In the genomic region with DNA sequence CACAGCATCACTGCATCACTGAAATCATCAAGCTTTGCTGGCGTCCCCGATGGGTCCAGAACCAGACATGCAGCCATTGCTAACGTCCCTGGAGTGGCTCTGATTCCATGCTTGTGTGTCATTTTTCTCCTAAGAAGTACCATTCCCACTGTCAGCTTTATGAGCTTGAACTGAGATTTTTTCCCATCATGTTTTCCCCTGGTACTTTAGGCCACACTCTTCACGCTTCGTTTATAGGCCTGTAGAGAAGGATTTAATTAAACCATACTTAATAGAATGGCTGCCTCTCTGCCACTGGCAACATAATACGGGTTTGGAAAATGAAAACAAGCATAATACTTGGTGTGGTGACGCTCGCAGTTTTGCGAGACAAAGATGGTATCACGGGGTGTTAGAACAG, we compare ENCODE assay signal across 15 mouse cellular contexts. TPM values are rescaled to one million over a fixed set of nuclear protein-coding genes. Genes with fewer than 3 reads are reported as not detected.
"Had no signal": no experiment of that assay in that cellular context is flagged by ENCODE, and none has a peak within 500 bp of the region (broad histone marks: within the 10 kb centered on the region; RNA-seq: fewer than 3 reads in every experiment).

No protein-coding gene starts in this region.

- H3K27ac ChIP-seq: left cerebral cortex, adult 2 months; limb, embryonic 10.5 days; liver, embryonic 13.5 days; lung, embryonic 15.5 days; macrophage; stomach, postnatal 0 days had no signal

- H3K36me3 ChIP-seq: limb, embryonic 10.5 days; liver, embryonic 13.5 days; lung, embryonic 15.5 days had no signal

- ATAC-seq: liver, postnatal 0 days had no signal

- H3K4me2 ChIP-seq: liver, embryonic 13.5 days; lung, embryonic 15.5 days; midbrain, embryonic 11.5 days had no signal

- H3K4me3 ChIP-seq: left cerebral cortex, adult 2 months; limb, embryonic 10.5 days; liver, embryonic 13.5 days; lung, embryonic 15.5 days; megakaryocyte, embryonic 14.5 days had no signal

- H3K4me1 ChIP-seq: limb, embryonic 10.5 days; liver, embryonic 13.5 days; lung, embryonic 15.5 days; megakaryocyte, embryonic 14.5 days had no signal

- H3K9ac ChIP-seq: liver, embryonic 13.5 days; liver, postnatal 0 days; lung, embryonic 15.5 days had no signal

- H3K27me3 ChIP-seq: liver, embryonic 13.5 days; lung, embryonic 15.5 days had no signal

- H3K9me3 ChIP-seq: limb, embryonic 10.5 days; liver, embryonic 13.5 days; lung, embryonic 15.5 days had no signal

- DNase-seq: kidney, adult 8-10 months; kidney, postnatal 25 days; liver, embryonic 13.5 days; liver, postnatal 0 days; lung, postnatal 14 days; thymus, postnatal 4 days had no signal

RNA-seq across cellular contexts. Expression of a gene that starts 41.3 kb away (rescaled TPM):
- total RNA-seq: monocyte, adult 5-6 weeks; neutrophil, adult 5-6 weeks had no signal
- polyA plus RNA-seq: macrophage had no signal

RNA-seq across cellular contexts. Expression of a gene that starts 42.1 kb away (rescaled TPM):
- total RNA-seq: monocyte, adult 5-6 weeks had no signal
